Mouse (Mus musculus) testis, adult 2 months (tissue): ENCODE results near the gene Tub.

ENCODE experiments used
- CTCF ChIP-seq: fragments of 200-500 bp; IDR thresholded peaks from 2 replicates; pipeline ENCODE4 v1.5.1; 2012; ENCODE audit warnings: low read depth, mild to moderate bottlenecking, inconsistent platforms, low read length, moderate library complexity; ENCODE audit not compliant: control insufficient read depth, insufficient read depth, insufficient replicate concordance
- POLR2A ChIP-seq: fragments of 200-500 bp; IDR thresholded peaks from 2 replicates; pipeline ENCODE4 v1.6.1; 2012; ENCODE audit warnings: low read depth, mild to moderate bottlenecking, inconsistent platforms, low read length, moderate library complexity; ENCODE audit not compliant: control insufficient read depth

DNA sequence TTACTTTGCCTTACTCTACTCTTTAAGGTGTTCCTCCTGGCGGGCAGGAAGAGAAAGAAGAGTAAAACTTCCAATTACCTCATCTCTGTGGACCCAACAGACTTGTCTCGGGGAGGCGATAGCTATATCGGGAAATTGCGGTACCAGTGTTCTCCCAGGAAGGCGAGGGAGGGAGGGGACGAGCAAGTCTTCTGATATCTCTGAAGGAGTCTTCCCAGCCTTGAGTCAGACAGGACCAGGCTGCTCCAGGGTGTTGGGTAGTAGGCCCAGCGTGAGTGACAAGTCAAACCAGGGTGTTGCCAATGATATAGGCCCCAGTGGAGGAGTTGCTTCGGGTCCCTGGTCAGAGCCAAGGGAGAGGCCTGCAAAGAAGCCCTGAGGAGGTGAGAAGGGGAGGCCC is 76.8 kb downstream of the Tub start:
- TF ChIP-seq CTCF (no peak), POLR2A (no peak)
